Mouse (Mus musculus) forebrain, postnatal 0 days (tissue): ENCODE measurements around the gene Fam3a. TPM values are rescaled to one million over a fixed set of nuclear protein-coding genes. Genes with fewer than 3 reads are reported as not detected.
A peak's percentile ranks its signal among the peaks of the same experiment; 100 is the strongest.

Experiments used
- ATAC-seq: fragments of 200-750 bp; cut with Nextera tagmentation; 2 replicates; pipeline ENCODE4 v1.8.0; 2017; ENCODE audit warnings: mild to moderate bottlenecking, moderate library complexity
- DNase-seq: peaks from one replicate; pipeline ENCODE4 v3.0.0-alpha.2; 2015
- H3K27ac ChIP-seq: fragments of 300-500 bp; sonication (generic); 2 replicates; pipeline ENCODE4 v1.5.1; 2014; ENCODE audit warnings: low read depth, mild to moderate bottlenecking, antibody characterized with exemption, low read length, moderate library complexity, mixed read lengths
- H3K27me3 ChIP-seq: fragments of 300-500 bp; sonication (generic); 2 replicates; pipeline ENCODE4 v1.6.1; 2014; ENCODE audit warnings: mild to moderate bottlenecking, low read length, mixed read lengths; ENCODE audit not compliant: insufficient read depth
- H3K36me3 ChIP-seq: fragments of 300-500 bp; sonication (generic); 2 replicates; pipeline ENCODE4 v1.6.1; 2014; ENCODE audit warnings: mild to moderate bottlenecking, moderate library complexity; ENCODE audit not compliant: insufficient read depth
- H3K4me1 ChIP-seq: fragments of 300-500 bp; sonication (generic); 2 replicates; pipeline ENCODE4 v1.6.1; 2014; ENCODE audit warnings: antibody characterized with exemption; ENCODE audit not compliant: insufficient read depth
- H3K4me2 ChIP-seq: fragments of 300-500 bp; sonication (generic); 2 replicates; pipeline ENCODE4 v1.6.1; 2014; ENCODE audit warnings: low read depth, mild to moderate bottlenecking, moderate library complexity
- H3K4me3 ChIP-seq: fragments of 300-500 bp; sonication (generic); 2 replicates; pipeline ENCODE4 v1.5.1; 2014; ENCODE audit warnings: low read depth, low read length, mixed read lengths
- H3K9ac ChIP-seq: fragments of 300-500 bp; sonication (generic); 2 replicates; pipeline ENCODE4 v1.6.1; 2014; ENCODE audit warnings: mild to moderate bottlenecking
- H3K9me3 ChIP-seq: fragments of 300-500 bp; sonication (generic); 2 replicates; pipeline ENCODE4 v1.6.1; 2016; ENCODE audit warnings: low read length
- CTCF ChIP-seq: sonication (generic); IDR thresholded peaks from 2 replicates; pipeline ENCODE4 v1.5.1; 2016; ENCODE audit warnings: antibody characterized with exemption, control low read depth, low read depth
- WGBS: fragments of 180-500 bp; shearing (Covaris S2); extraction: QIAGEN DNeasy Blood & Tissue Kit; methylation state at CpG from one replicate; pipeline ENCODE4 v1.1.7; 2014; 5-methylcytosine and 5-hydroxymethylcytosine counted together
- polyA plus RNA-seq: library from polyadenylated mRNA; unstranded; fragments of >200 nt; fragmentation: Nextera tagmentation; extraction: Ambion mirVana; gene quantifications from 2 replicates; pipeline ENCODE4 v1.2.1, GENCODE M21; 2015
- total RNA-seq: library from RNA; depleted of rRNA; stranded (reverse); fragments of >200 nt; gene quantifications from 2 replicates; pipeline ENCODE4 v1.2.3, GENCODE M21; 2014

Fam3a gene
- total and polyA plus RNA-seq, 2 experiments from 2014 or later: 31.6 to 33.6 TPM

GRCm38 (mm10) chrX:74425195-74425594, 32.1 kb upstream of the Fam3a start:
- Histone ChIP-seq H3K4me1 (no peaks in the 10 kb centered on the region), H3K36me3 (no peaks in the 10 kb centered on the region), H3K27me3 (no peaks in the 10 kb centered on the region), H3K9ac (no peak overlapping the region), H3K27ac (no peak overlapping the region), H3K4me2 (no peak overlapping the region), H3K9me3 (no peaks in the 10 kb centered on the region), H3K4me3 (no peak overlapping the region)
- no peak for TF ChIP-seq CTCF
- no peak for ATAC-seq
- WGBS: 96% methylated on average over 4 of the region's 4 CpGs
- no peak for DNase-seq

- Histone ChIP-seq H3K9ac (no peak overlapping the region), H3K4me2 (no peak overlapping the region), H3K36me3 (no peaks in the 10 kb centered on the region), H3K27ac (no peak overlapping the region), H3K4me3 (no peak overlapping the region), H3K9me3 (no peaks in the 10 kb centered on the region), H3K4me1 (no peaks in the 10 kb centered on the region), H3K27me3 (no peaks in the 10 kb centered on the region)
- ATAC-seq (no peak), DNase-seq (no peak)
- TF ChIP-seq CTCF: no peak
These were observed 31.4 kb upstream of the Fam3a start for GRCm38 (mm10) chrX:74424443-74424842.

DNA sequence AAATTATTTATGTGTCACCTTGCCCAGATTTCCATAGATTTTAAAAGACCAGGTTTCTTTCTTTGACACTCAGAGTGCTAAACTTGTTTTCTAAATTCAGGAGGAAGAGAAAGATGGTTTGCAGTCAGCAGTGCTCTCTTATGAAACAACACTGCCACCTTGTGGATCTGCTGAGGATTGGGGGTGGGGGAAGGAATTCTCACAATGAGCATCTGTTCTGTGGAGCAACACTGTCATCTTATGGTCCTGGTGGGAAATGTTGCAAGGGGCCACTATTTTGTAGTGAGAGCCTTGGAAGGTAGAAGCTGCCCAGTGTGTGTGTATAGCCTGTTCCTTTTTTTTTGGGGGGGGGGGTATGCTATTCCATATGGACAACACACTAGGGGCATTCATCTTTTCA, 20.3 kb upstream of the Fam3a start:
- Histone ChIP-seq H3K27ac (no peak overlapping the region), H3K9me3 (no peaks in the 10 kb centered on the region), H3K27me3 (no peaks in the 10 kb centered on the region), H3K36me3 (0 out of 2 replicates have a peak, but pooled peaks cover 5% of the 10 kb centered on the region), H3K4me2 (no peak overlapping the region), H3K4me1 (no peaks in the 10 kb centered on the region), H3K4me3 (no peak overlapping the region), H3K9ac (no peak overlapping the region)
- DNase-seq (peak; percentile 86), ATAC-seq (peak; percentile 96)
- peak; percentile 96 for TF ChIP-seq CTCF

- no peak for ATAC-seq
- H3K4me2 ChIP-seq: no peak overlapping the region
- no peak overlapping the region for H3K27ac ChIP-seq
- no peak overlapping the region for H3K4me3 ChIP-seq
- no peaks in the 10 kb centered on the region for H3K9me3 ChIP-seq
- 49% methylated on average over 2 of the region's 2 CpGs for WGBS
- DNase-seq: no peak
- no peak for TF ChIP-seq CTCF
- no peaks in the 10 kb centered on the region for H3K27me3 ChIP-seq
- H3K36me3 ChIP-seq: 0 out of 2 replicates have a peak, but pooled peaks cover 5% of the 10 kb centered on the region
- no peak overlapping the region for H3K9ac ChIP-seq
- H3K4me1 ChIP-seq: no peaks in the 10 kb centered on the region
These were observed 15.3 kb upstream of the Fam3a start for GRCm38 (mm10) chrX:74408340-74408739.

- ATAC-seq: no peak
- 79% methylated on average over 3 of the region's 3 CpGs for WGBS
- Histone ChIP-seq H3K9me3 (no peaks in the 10 kb centered on the region), H3K27ac (no peak overlapping the region), H3K4me3 (no peak overlapping the region), H3K4me2 (no peak overlapping the region), H3K36me3 (no peaks in the 10 kb centered on the region), H3K4me1 (no peaks in the 10 kb centered on the region), H3K27me3 (no peaks in the 10 kb centered on the region), H3K9ac (no peak overlapping the region)
- TF ChIP-seq CTCF: no peak
- no peak for DNase-seq
These were observed 7.1 kb upstream of the Fam3a start for GRCm38 (mm10) chrX:74400136-74400535.

GRCm38 (mm10) chrX:74388153-74388552, 4.9 kb downstream of the Fam3a start:
- Histone ChIP-seq H3K27ac (no peak overlapping the region), H3K4me3 (no peak overlapping the region), H3K4me1 (0 out of 2 replicates have a peak, but pooled peaks cover 4% of the 10 kb centered on the region), H3K36me3 (no peaks in the 10 kb centered on the region), H3K4me2 (no peak overlapping the region), H3K9ac (no peak overlapping the region), H3K9me3 (no peaks in the 10 kb centered on the region), H3K27me3 (no peaks in the 10 kb centered on the region)
- no peak for DNase-seq
- no peak for TF ChIP-seq CTCF
- no peak for ATAC-seq

DNA sequence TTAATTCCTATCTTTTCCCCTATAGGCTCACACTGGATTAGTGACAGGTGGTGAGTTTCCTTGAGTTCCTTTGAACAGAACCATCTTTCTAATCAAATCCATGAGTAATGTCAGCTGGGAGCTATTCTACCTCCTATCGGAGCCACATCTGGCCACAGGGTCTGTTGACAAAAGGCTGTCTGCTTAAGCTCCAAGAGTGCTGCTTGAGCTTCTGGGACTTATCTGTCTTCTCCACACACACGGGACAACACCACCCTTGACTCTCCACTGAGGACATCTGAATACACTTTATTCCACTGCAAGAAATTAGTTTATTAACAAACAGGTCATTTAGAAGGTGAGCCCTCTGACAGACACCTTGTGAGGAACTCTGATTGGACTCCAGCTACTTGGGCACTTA, 8.6 kb downstream of the Fam3a start:
- Histone ChIP-seq H3K9me3 (no peaks in the 10 kb centered on the region), H3K4me2 (no peak overlapping the region), H3K27ac (no peak overlapping the region), H3K4me1 (no peaks in the 10 kb centered on the region), H3K9ac (no peak overlapping the region), H3K36me3 (no peaks in the 10 kb centered on the region), H3K27me3 (no peaks in the 10 kb centered on the region), H3K4me3 (no peak overlapping the region)
- no peak for ATAC-seq
- no peak for DNase-seq
- no peak for TF ChIP-seq CTCF
- 82% methylated on average over 2 of the region's 2 CpGs for WGBS
